Mouse (Mus musculus) intestine, embryonic 16.5 days (tissue): ENCODE data around the gene Nat10. TPM values are rescaled to one million over a fixed set of nuclear protein-coding genes. Genes with fewer than 3 reads are reported as not detected.
A peak's percentile ranks its signal among the peaks of the same experiment; 100 is the strongest.

Source experiments
- ATAC-seq: fragments of 200-750 bp; cut with Nextera tagmentation; 2 replicates; pipeline ENCODE4 v1.8.0; 2017; ENCODE audit warnings: moderate TSS enrichment, moderate library complexity
- H3K27ac ChIP-seq: fragments of 300-500 bp; sonication (generic); 2 replicates; pipeline ENCODE4 v1.5.1; 2014; ENCODE audit warnings: mild to moderate bottlenecking, low read length
- H3K27me3 ChIP-seq: fragments of 300-500 bp; sonication (generic); replicated peaks from 2 replicates; pipeline ENCODE4 v1.6.1; 2014; ENCODE audit warnings: low read length, control low read depth, mixed read lengths; ENCODE audit not compliant: control insufficient read depth, insufficient read depth
- H3K36me3 ChIP-seq: fragments of 300-500 bp; sonication (generic); 2 replicates; pipeline ENCODE4 v1.6.1; 2014; ENCODE audit warnings: low read length, control low read depth; ENCODE audit not compliant: control insufficient read depth, insufficient read depth
- H3K4me1 ChIP-seq: fragments of 300-500 bp; sonication (generic); 2 replicates; pipeline ENCODE4 v1.6.1; 2014; ENCODE audit warnings: low read length, control low read depth, mixed read lengths; ENCODE audit not compliant: control insufficient read depth, insufficient read depth
- H3K4me2 ChIP-seq: fragments of 300-500 bp; sonication (generic); 2 replicates; pipeline ENCODE4 v1.6.1; 2014; ENCODE audit warnings: low read depth, low read length, control low read depth
- H3K4me3 ChIP-seq: fragments of 300-500 bp; sonication (generic); 2 replicates; pipeline ENCODE4 v1.5.1; 2014; ENCODE audit warnings: mild to moderate bottlenecking, low read length
- H3K9ac ChIP-seq: fragments of 300-500 bp; sonication (generic); 2 replicates; pipeline ENCODE4 v1.6.1; 2014; ENCODE audit warnings: low read depth, low read length
- H3K9me3 ChIP-seq: fragments of 300-500 bp; sonication (generic); 2 replicates; pipeline ENCODE4 v1.6.1; 2016; ENCODE audit warnings: low read length, control low read depth; ENCODE audit not compliant: control insufficient read depth
- WGBS: fragments of 180-500 bp; shearing (Covaris S2); extraction: QIAGEN DNeasy Blood & Tissue Kit; methylation state at CpG from one replicate; pipeline ENCODE4 v1.1.7; 2014; 5-methylcytosine and 5-hydroxymethylcytosine counted together
- polyA plus RNA-seq: library from polyadenylated mRNA; unstranded; fragments of >200 nt; fragmentation: Nextera tagmentation; extraction: Ambion mirVana; gene quantifications from 2 replicates; pipeline ENCODE4 v1.2.1, GENCODE M21; 2015

Nat10 gene
- polyA plus RNA-seq, 1 experiment from 2014 or later: 28.9 TPM

DNA sequence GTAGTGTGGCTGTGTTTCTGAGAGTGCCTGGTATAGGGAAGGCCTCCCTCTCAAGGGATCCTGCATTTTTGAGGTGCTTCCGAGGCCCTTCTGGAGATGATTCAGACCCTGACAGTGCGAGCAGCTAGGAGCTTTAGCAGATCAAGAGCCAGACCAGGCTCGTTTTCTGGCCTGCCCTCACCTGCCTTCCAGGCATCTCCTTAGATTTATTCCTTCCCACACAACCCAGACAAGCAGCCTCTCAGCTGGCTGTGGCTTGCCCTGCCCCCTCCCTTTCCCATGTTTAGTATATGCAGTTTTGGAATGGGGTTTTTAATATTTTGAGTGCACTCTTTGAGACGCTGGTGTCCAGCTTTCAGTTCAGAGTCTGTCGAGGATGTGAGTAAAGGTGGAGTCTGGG, 70.2 kb downstream of the Nat10 start:
- Histone ChIP-seq H3K9ac (no peak overlapping the region), H3K9me3 (no peaks in the 10 kb centered on the region), H3K4me1 (no peaks in the 10 kb centered on the region), H3K27me3 (no peaks in the 10 kb centered on the region), H3K27ac (no peak overlapping the region), H3K4me3 (no peak overlapping the region), H3K36me3 (no peaks in the 10 kb centered on the region), H3K4me2 (no peak overlapping the region)
- no peak for ATAC-seq
- WGBS: 45% methylated on average over 5 of the region's 5 CpGs

GRCm38 (mm10) chr2:103690425-103690824, 70.6 kb downstream of the Nat10 start:
- H3K4me2 ChIP-seq: no peak overlapping the region
- peaks cover 1% of the 10 kb centered on the region; the same call in 1 of the 2 replicates for H3K4me1 ChIP-seq
- no peaks in the 10 kb centered on the region for H3K27me3 ChIP-seq
- H3K36me3 ChIP-seq: no peaks in the 10 kb centered on the region
- H3K9me3 ChIP-seq: no peaks in the 10 kb centered on the region
- H3K9ac ChIP-seq: no peak overlapping the region
- H3K27ac ChIP-seq: no peak overlapping the region
- 55% methylated on average over 6 of the region's 6 CpGs for WGBS
- no peak for ATAC-seq
- no peak overlapping the region for H3K4me3 ChIP-seq

DNA sequence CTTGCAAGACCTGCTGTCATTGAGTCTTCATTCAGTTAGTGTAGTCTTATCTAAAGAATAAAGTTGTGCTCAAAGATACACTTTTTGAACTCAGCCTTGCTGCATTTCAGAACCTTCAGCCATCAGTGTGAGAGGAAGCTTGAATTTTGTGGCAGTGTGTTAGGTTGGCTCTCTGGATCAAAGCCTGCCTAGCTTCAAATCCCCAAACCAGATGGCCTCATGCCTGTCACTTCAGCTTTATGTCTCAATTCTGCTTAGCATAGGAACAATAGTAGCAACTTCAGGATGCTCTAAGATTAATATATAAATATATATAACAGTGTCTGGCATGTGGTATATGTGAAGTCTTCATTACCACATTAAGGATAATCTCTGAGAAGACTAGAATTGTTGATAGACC, 73.2 kb downstream of the Nat10 start:
- Histone ChIP-seq H3K36me3 (no peaks in the 10 kb centered on the region), H3K27ac (no peak overlapping the region), H3K27me3 (no peaks in the 10 kb centered on the region), H3K9ac (no peak overlapping the region), H3K4me3 (no peak overlapping the region), H3K4me1 (peaks cover 5% of the 10 kb centered on the region; the same call in 1 of the 2 replicates), H3K4me2 (no peak overlapping the region), H3K9me3 (no peaks in the 10 kb centered on the region)
- no peak for ATAC-seq

DNA sequence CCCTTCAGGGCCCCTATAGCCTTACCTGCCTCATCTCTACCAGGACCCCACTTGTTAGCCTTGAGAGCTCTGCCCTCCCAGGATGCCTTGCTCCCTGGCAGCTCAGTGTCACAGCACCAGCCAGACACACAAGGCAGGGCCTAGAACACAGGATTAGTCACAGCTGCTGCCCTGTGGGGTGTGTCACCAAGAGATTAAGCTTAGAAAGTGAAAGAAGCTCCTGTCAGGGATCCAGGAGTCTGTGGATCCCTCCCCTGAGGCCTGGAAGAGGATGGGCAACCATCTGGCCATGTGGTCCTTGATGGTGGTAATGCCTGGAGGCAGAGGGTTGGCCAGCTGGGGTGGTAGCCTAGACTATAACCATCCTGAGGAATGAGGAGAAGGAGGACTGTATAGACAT, 73.9 kb downstream of the Nat10 start:
- Histone ChIP-seq H3K4me2 (no peak overlapping the region), H3K36me3 (no peaks in the 10 kb centered on the region), H3K27ac (no peak overlapping the region), H3K9me3 (no peaks in the 10 kb centered on the region), H3K4me3 (no peak overlapping the region), H3K27me3 (no peaks in the 10 kb centered on the region), H3K4me1 (peaks cover 5% of the 10 kb centered on the region; the same call in 1 of the 2 replicates), H3K9ac (no peak overlapping the region)
- no peak for ATAC-seq

DNA sequence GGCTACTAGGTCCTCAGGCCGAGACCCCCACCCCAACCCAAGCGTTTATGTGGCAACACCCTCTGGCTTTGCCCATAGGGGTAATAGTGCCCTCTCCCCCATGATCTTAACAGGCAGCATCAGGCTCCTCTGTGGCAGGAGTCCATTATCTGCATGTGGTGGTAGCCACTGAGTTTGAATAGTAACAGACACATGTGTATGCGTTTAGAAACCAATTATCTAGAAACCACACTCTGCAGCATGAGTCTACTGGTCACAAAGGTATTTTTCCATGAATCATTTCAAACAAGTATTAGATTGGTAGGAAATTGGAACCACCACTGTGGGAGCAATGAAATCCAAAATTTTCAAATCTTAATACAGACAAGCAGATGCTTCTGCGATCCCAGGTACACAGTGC, 75.5 kb downstream of the Nat10 start:
- Histone ChIP-seq H3K27ac (no peak overlapping the region), H3K27me3 (no peaks in the 10 kb centered on the region), H3K4me2 (no peak overlapping the region), H3K4me3 (no peak overlapping the region), H3K36me3 (no peaks in the 10 kb centered on the region), H3K9ac (no peak overlapping the region), H3K9me3 (no peaks in the 10 kb centered on the region), H3K4me1 (peaks cover 5% of the 10 kb centered on the region; the same call in 1 of the 2 replicates)
- WGBS: 88% methylated on average over 4 of the region's 4 CpGs
- 0 out of 2 replicates have a peak, but pooled peaks have one; percentile 9 for ATAC-seq

DNA sequence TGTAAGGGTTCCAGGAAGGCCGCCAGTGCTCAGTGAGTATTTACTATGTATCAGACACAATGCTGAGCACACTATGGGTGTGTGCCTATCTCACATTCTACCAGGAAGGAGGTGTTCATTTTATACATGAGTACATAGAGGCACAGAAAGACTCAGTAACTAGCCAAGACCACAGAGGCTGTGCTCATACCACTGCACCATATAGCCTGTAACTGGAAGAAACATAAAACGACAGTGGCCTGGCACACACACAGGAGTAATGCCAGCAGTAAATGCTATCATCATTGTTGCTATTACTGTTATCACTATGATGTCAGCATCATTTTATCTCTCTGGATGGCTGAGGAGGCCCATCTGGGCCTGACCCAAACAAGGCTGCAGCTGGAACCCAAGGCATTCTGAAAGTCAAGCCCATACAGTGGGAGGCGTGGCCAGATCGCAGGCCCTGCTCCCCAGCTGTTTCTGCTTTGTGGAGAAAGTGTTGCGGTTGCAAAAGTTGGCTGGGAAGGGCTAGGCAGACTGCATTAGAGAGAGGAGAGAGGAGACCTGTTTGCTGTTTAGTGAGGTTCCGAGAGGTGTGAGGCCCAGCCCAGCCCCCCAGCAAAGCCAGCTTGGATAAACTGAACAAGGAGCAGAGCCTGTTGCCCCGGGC, 76.0 kb downstream of the Nat10 start:
- Histone ChIP-seq H3K27me3 (no peaks in the 10 kb centered on the region), H3K4me2 (no peak overlapping the region), H3K9me3 (no peaks in the 10 kb centered on the region), H3K9ac (no peak overlapping the region), H3K4me3 (no peak overlapping the region), H3K4me1 (peaks cover 5% of the 10 kb centered on the region; the same call in 1 of the 2 replicates), H3K36me3 (no peaks in the 10 kb centered on the region), H3K27ac (no peak overlapping the region)
- peak; percentile 78 for ATAC-seq
- 52% methylated on average over 7 of the region's 7 CpGs for WGBS

GRCm38 (mm10) chr2:103684431-103684830, 76.6 kb downstream of the Nat10 start:
- no peaks in the 10 kb centered on the region for H3K27me3 ChIP-seq
- H3K4me2 ChIP-seq: no peak overlapping the region
- no peaks in the 10 kb centered on the region for H3K9me3 ChIP-seq
- peaks cover 5% of the 10 kb centered on the region; the same call in 1 of the 2 replicates for H3K4me1 ChIP-seq
- H3K9ac ChIP-seq: no peak overlapping the region
- H3K36me3 ChIP-seq: no peaks in the 10 kb centered on the region
- no peak for ATAC-seq
- WGBS: 81% methylated on average over 2 of the region's 2 CpGs
- H3K4me3 ChIP-seq: no peak overlapping the region
- no peak overlapping the region for H3K27ac ChIP-seq

GRCm38 (mm10) chr2:103682927-103683442, 78.1 kb downstream of the Nat10 start:
- Histone ChIP-seq H3K9me3 (no peaks in the 10 kb centered on the region), H3K4me3 (no peak overlapping the region), H3K36me3 (no peaks in the 10 kb centered on the region), H3K27me3 (no peaks in the 10 kb centered on the region), H3K9ac (no peak overlapping the region), H3K4me2 (no peak overlapping the region), H3K4me1 (peaks cover 5% of the 10 kb centered on the region; the same call in 1 of the 2 replicates), H3K27ac (no peak overlapping the region; the same call in 1 of the 2 replicates)
- WGBS: 77% methylated on average over 9 of the region's 9 CpGs
- ATAC-seq: no peak

- no peaks in the 10 kb centered on the region for H3K27me3 ChIP-seq
- H3K4me2 ChIP-seq: no peak overlapping the region
- H3K9me3 ChIP-seq: no peaks in the 10 kb centered on the region
- H3K27ac ChIP-seq: no peak overlapping the region; the same call in 1 of the 2 replicates
- peaks cover 5% of the 10 kb centered on the region; the same call in 1 of the 2 replicates for H3K4me1 ChIP-seq
- no peak overlapping the region for H3K4me3 ChIP-seq
- no peak for ATAC-seq
- no peak overlapping the region for H3K9ac ChIP-seq
- no peaks in the 10 kb centered on the region for H3K36me3 ChIP-seq
- WGBS: 75% methylated on average over 9 of the region's 9 CpGs
Observed at GRCm38 (mm10) chr2:103682261-103682722, 78.8 kb downstream of the Nat10 start.
